Mouse (Mus musculus) kidney, adult 2 months (tissue): Measurements from ENCODE around the gene Vps25.

ENCODE experiments used
- CTCF ChIP-seq: fragments of 200-500 bp; conservative IDR thresholded peaks from 2 replicates; pipeline ENCODE4 v1.5.1; 2011; ENCODE audit warnings: low read depth, mild to moderate bottlenecking, control low read depth, low read length, moderate library complexity, mixed read lengths; ENCODE audit not compliant: insufficient read depth, insufficient read length
- POLR2A ChIP-seq: fragments of 200-500 bp; IDR thresholded peaks from one replicate; pipeline ENCODE4 v1.6.1; 2011; ENCODE audit warnings: low read depth, low read length, control low read depth

DNA sequence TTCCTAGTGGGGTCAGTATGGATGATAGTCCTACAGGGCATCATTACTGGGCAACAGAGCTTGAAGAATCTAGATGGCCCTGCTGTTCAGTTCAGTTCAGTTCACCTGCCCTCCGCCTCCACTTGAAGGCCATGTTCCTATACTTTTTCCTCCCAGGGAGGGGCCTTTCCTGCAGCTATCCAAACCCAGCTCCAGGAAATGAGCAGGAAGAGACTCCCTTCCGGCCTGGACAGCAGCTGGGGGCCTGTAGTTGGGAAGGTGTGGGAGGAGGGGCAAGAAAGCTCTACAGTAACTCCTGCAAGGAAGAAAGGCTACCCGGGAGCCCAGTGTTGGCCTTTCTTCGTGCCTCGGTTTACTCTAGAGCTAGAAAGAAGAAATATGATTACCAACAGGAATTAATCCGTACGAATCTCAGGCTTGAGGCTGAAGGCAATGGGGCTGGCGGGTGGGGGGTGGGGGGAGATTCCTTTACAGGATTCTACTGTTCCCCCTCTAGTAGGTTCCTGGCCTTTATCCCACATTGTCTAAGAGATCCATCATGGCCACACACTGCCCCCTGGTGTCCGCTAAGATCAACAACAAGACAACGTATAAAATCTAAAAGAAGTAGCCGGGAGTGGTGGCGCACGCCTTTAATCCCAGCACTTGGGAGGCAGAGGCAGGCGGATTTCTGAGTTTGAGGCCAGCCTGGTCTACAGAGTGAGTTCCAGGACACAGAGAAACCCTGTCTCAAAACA is 5.1 kb upstream of the Vps25 start:
- TF ChIP-seq CTCF: peak; percentile 74
- no peak for TF ChIP-seq POLR2A
